Mouse (Mus musculus): Measurements from ENCODE around the gene Ggct. TPM values are rescaled to one million over a fixed set of nuclear protein-coding genes. Genes with fewer than 3 reads are reported as not detected.

The Ggct gene
- total RNA-seq, 2 experiments from 2014 or later = 7.4 to 8.8 TPM

- no peak for DNase-seq
Measured at GRCm38 (mm10) chr6:54952542-54952941, 40.2 kb downstream of the Ggct start.

- no peak for DNase-seq
Measured at GRCm38 (mm10) chr6:54948682-54949081, 44.1 kb downstream of the Ggct start.

GRCm38 (mm10) chr6:54946241-54946953 is 46.4 kb downstream of the Ggct start:
- no peak for DNase-seq

- DNase-seq = no peak
Measured at GRCm38 (mm10) chr6:54944551-54944950, 48.2 kb downstream of the Ggct start.

- DNase-seq = no peak
Measured at GRCm38 (mm10) chr6:54943753-54944152, 49.0 kb downstream of the Ggct start.

- no peak for DNase-seq
Measured at GRCm38 (mm10) chr6:54943292-54943691, 49.5 kb downstream of the Ggct start.

- no peak for DNase-seq
Measured at GRCm38 (mm10) chr6:54941149-54941548, 51.6 kb downstream of the Ggct start.

- DNase-seq = no peak
Measured at GRCm38 (mm10) chr6:54940126-54940525, 52.6 kb downstream of the Ggct start.

- DNase-seq = peak; percentile 61
Measured at GRCm38 (mm10) chr6:54939631-54940030, 53.1 kb downstream of the Ggct start.

GRCm38 (mm10) chr6:54936496-54936895 is 56.3 kb downstream of the Ggct start:
- DNase-seq = no peak

GRCm38 (mm10) chr6:54934930-54935329 is 57.8 kb downstream of the Ggct start:
- DNase-seq = no peak

GRCm38 (mm10) chr6:54934313-54934712 is 58.4 kb downstream of the Ggct start:
- DNase-seq = no peak

- no peak for DNase-seq
Measured at GRCm38 (mm10) chr6:54933866-54934265, 58.9 kb downstream of the Ggct start.

GRCm38 (mm10) chr6:54933216-54933615 is 59.5 kb downstream of the Ggct start:
- DNase-seq = no peak

Other genes with a start within 250 kb of the Ggct start
- gene Znrf2, start 176.0 kb downstream of the Ggct start, total RNA-seq (2021) = 10 to 100 TPM; 11.5 to 13.1 TPM
- gene Nod1, start 20.3 kb downstream of the Ggct start, total RNA-seq (2021) = 1 to 10 TPM; 6.6 to 7.2 TPM
- 10 to 100 TPM; 48.4 to 51.5 TPM for gene Gars, start 45.1 kb upstream of the Ggct start, total RNA-seq (2021)
- 10 to 100 TPM; 18.3 to 21.7 TPM for gene Crhr2, start 140.1 kb upstream of the Ggct start, total RNA-seq (2021)
- gene Inmt, start 182.1 kb upstream of the Ggct start, total RNA-seq (2021) = 1 to 10 TPM; 4.3 to 5.7 TPM
- 1 to 10 TPM; 1.8 to 2.3 TPM for gene Mindy4, start 210.4 kb upstream of the Ggct start, total RNA-seq (2021)

Measured in gastrocnemius, postnatal 25 days (tissue).